Mouse (Mus musculus): ENCODE data around the gene Ltk. TPM values are rescaled to one million over a fixed set of nuclear protein-coding genes. Genes with fewer than 3 reads are reported as not detected.
"Not testable (repeated sequence)": the region's sequence is repeated elsewhere in the genome, so short reads cannot be mapped to it uniquely, and the experiment has no call there.

Ltk gene
- polyA plus RNA-seq, 1 experiment from 2014 or later: 0.65 TPM

GRCm38 (mm10) chr2:119730735-119731134 is 29.5 kb downstream of the Ltk start:
- H3K9ac ChIP-seq (replicated peaks): no peak overlapping the region
- H3K4me3 ChIP-seq (replicated peaks): no peak overlapping the region
- 94% methylated on average over 4 of the region's 4 CpGs for WGBS
- H3K27ac ChIP-seq: no peak overlapping the region
- ATAC-seq: no peak
- H3K4me2 ChIP-seq (replicated peaks): no peak overlapping the region
- no peaks in the 10 kb centered on the region for H3K4me1 ChIP-seq (replicated peaks)
- peaks cover 96% of the 10 kb centered on the region for H3K36me3 ChIP-seq
- no peaks in the 10 kb centered on the region for H3K9me3 ChIP-seq
- H3K27me3 ChIP-seq: no peaks in the 10 kb centered on the region; the same call in 1 of the 2 replicates

DNA sequence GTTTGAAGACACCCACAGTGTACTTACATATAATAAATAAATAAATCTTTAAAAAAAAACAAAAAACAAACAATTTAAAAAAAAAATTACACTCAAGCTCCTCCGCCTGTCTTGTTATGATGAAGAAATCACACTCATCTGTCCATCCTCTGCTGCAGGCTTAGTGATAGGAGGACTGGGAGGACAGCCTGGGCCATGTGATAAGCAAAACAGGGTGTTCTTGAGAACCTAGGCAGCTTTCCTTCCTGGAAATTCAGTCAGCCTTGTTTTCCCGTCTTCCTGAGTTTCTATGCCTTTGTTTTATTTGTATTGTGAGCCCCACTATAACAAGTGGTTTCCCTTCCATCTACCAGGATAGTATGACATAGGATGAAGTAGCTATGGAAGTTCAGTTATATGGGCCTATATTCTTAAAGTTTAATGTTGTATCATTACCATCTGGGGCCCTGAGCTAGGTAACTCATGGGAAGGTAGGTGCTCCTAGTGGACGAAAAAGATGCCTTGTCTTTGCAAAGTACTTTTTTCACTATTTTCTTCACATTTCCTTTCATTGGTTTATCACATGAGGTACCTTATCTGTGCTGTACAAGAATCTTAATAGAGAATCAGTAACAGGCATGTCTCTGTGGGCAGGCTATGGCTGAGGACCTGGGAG is 32.3 kb downstream of the Ltk start:
- 94% methylated on average over 3 of the region's 3 CpGs for WGBS
- ATAC-seq: no peak
- Histone ChIP-seq H3K9me3 (no peaks in the 10 kb centered on the region), H3K4me2 (replicated peaks) (no peak overlapping the region), H3K4me3 (replicated peaks) (no peak overlapping the region), H3K9ac (replicated peaks) (no peak overlapping the region), H3K27ac (no peak overlapping the region), H3K4me1 (replicated peaks) (no peaks in the 10 kb centered on the region), H3K36me3 (peaks cover 96% of the 10 kb centered on the region), H3K27me3 (no peaks in the 10 kb centered on the region)

GRCm38 (mm10) chr2:119721070-119721469 is 39.2 kb downstream of the Ltk start:
- peaks cover 90% of the 10 kb centered on the region for H3K36me3 ChIP-seq
- H3K27ac ChIP-seq: no peak overlapping the region
- ATAC-seq: no peak
- WGBS: 97% methylated on average over 8 of the region's 8 CpGs
- H3K4me2 ChIP-seq (replicated peaks): no peak overlapping the region
- no peaks in the 10 kb centered on the region for H3K27me3 ChIP-seq
- H3K9ac ChIP-seq (replicated peaks): no peak overlapping the region
- H3K4me1 ChIP-seq (replicated peaks): no peaks in the 10 kb centered on the region
- H3K9me3 ChIP-seq: no peaks in the 10 kb centered on the region
- H3K4me3 ChIP-seq (replicated peaks): no peak overlapping the region

GRCm38 (mm10) chr2:119715868-119716267 is 44.4 kb downstream of the Ltk start:
- H3K4me1 ChIP-seq (replicated peaks); H3K9me3 ChIP-seq; H3K27ac ChIP-seq; H3K27me3 ChIP-seq; ATAC-seq; H3K4me2 ChIP-seq (replicated peaks); H3K9ac ChIP-seq (replicated peaks); H3K4me3 ChIP-seq (replicated peaks): not testable (repeated sequence)
- H3K36me3 ChIP-seq: peaks cover 80% of the 10 kb centered on the region
- 92% methylated on average over 2 of the region's 2 CpGs for WGBS

DNA sequence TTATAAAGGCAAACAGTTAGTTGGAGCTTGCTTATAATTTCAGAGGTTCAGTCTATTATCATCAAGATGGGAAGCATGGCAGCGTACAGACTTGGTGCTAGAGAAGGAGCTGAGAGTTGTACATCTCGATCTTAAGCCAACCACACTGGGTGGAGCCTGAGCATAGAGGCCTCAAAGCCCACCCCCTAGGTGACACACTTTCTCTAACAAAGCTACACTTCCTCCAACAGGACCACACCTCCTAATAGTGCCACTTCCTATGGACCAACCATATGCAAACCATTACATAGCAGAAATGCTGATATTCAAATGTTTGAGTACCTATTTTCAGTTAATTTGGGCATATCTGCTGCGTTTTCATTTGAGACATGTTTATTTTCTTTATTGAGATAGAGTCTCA is 50.2 kb downstream of the Ltk start:
- no peak overlapping the region for H3K9ac ChIP-seq (replicated peaks)
- H3K36me3 ChIP-seq: peaks cover 76% of the 10 kb centered on the region
- H3K4me2 ChIP-seq (replicated peaks): no peak overlapping the region
- no peak overlapping the region for H3K4me3 ChIP-seq (replicated peaks)
- H3K27me3 ChIP-seq: no peaks in the 10 kb centered on the region
- 96% methylated on average over 3 of the region's 3 CpGs for WGBS
- no peaks in the 10 kb centered on the region for H3K9me3 ChIP-seq
- ATAC-seq: no peak
- H3K4me1 ChIP-seq (replicated peaks): no peaks in the 10 kb centered on the region
- H3K27ac ChIP-seq: no peak overlapping the region

DNA sequence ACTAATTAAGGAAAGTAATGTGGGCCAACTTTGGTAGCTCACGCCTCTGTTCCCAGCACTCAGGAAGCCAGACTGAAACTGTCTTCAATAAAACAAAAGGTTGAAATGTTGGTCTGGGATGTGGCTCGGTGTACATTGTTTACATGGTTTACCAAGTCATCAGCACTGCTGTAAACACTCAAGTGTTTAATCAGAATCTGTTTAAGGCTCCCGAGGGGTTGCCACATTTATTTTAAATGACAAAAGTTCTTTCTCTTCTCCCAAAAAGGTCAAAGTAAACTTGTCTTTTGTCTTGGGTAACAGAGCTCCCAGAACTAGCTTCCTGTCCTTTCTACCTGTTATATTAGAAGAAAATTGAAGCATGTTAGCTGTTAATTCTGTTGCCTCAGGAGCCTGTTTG is 52.6 kb downstream of the Ltk start:
- Histone ChIP-seq H3K9ac (replicated peaks) (no peak overlapping the region), H3K4me2 (replicated peaks) (no peak overlapping the region), H3K4me1 (replicated peaks) (no peaks in the 10 kb centered on the region), H3K27me3 (no peaks in the 10 kb centered on the region), H3K36me3 (peaks cover 69% of the 10 kb centered on the region), H3K4me3 (replicated peaks) (no peak overlapping the region), H3K9me3 (no peaks in the 10 kb centered on the region), H3K27ac (no peak overlapping the region)
- ATAC-seq: no peak
- WGBS: 94% methylated on average over 3 of the region's 3 CpGs

GRCm38 (mm10) chr2:119703171-119703570 is 57.1 kb downstream of the Ltk start:
- Histone ChIP-seq H3K27ac (no peak overlapping the region), H3K4me2 (replicated peaks) (no peak overlapping the region), H3K36me3 (peaks cover 40% of the 10 kb centered on the region), H3K27me3 (no peaks in the 10 kb centered on the region), H3K9me3 (no peaks in the 10 kb centered on the region), H3K9ac (replicated peaks) (no peak overlapping the region), H3K4me1 (replicated peaks) (no peaks in the 10 kb centered on the region), H3K4me3 (replicated peaks) (no peak overlapping the region)
- no peak for ATAC-seq
- 88% methylated on average over 2 of the region's 2 CpGs for WGBS

Other genes with a start within 250 kb of the Ltk start
- 0.42 and 0.44 TPM in 2 replicates for gene Exd1, start 212.8 kb downstream of the Ltk start, polyA plus RNA-seq (2015; fragmentation: Nextera tagmentation; extraction: Ambion mirVana)
- 61.2 and 63.4 TPM in 2 replicates for gene Chp1, start 212.7 kb downstream of the Ltk start, polyA plus RNA-seq (2015; fragmentation: Nextera tagmentation; extraction: Ambion mirVana)
- 35.7 and 36.4 TPM in 2 replicates for gene Nusap1, start 142.1 kb downstream of the Ltk start, polyA plus RNA-seq (2015; fragmentation: Nextera tagmentation; extraction: Ambion mirVana)
- 12.6 and 13.5 TPM in 2 replicates for gene Oip5, start 142.0 kb downstream of the Ltk start, polyA plus RNA-seq (2015; fragmentation: Nextera tagmentation; extraction: Ambion mirVana)
- gene Ndufaf1, start 97.6 kb downstream of the Ltk start, polyA plus RNA-seq (2015; fragmentation: Nextera tagmentation; extraction: Ambion mirVana): 40.8 and 41.2 TPM in 2 replicates
- gene Rtf1, start 85.4 kb downstream of the Ltk start, polyA plus RNA-seq (2015; fragmentation: Nextera tagmentation; extraction: Ambion mirVana): 64.4 and 69.8 TPM in 2 replicates
- gene Itpka, start 18.1 kb downstream of the Ltk start, polyA plus RNA-seq (2015; fragmentation: Nextera tagmentation; extraction: Ambion mirVana): 0.52 TPM in 1 of 2 replicates, not detected in the other
- 25.1 and 26.8 TPM in 2 replicates for gene Rpap1, start 27.1 kb upstream of the Ltk start, polyA plus RNA-seq (2015; fragmentation: Nextera tagmentation; extraction: Ambion mirVana)
- gene Tyro3, start 37.3 kb upstream of the Ltk start, polyA plus RNA-seq (2015; fragmentation: Nextera tagmentation; extraction: Ambion mirVana): 15.7 and 16.1 TPM in 2 replicates
- gene Mga, start 136.8 kb upstream of the Ltk start, polyA plus RNA-seq (2015; fragmentation: Nextera tagmentation; extraction: Ambion mirVana): 29.6 and 30.1 TPM in 2 replicates
- gene Mapkbp1, start 212.3 kb upstream of the Ltk start, polyA plus RNA-seq (2015; fragmentation: Nextera tagmentation; extraction: Ambion mirVana): 5.3 and 6.0 TPM in 2 replicates

Measured in midbrain, embryonic 13.5 days (tissue).